Mouse (Mus musculus) ES-Bruce4 (cell line): ENCODE data around the gene Flad1. TPM values are rescaled to one million over a fixed set of nuclear protein-coding genes. Genes with fewer than 3 reads are reported as not detected.
A peak's percentile ranks its signal among the peaks of the same experiment; 100 is the strongest.
"Not testable (repeated sequence)": the region's sequence is repeated elsewhere in the genome, so short reads cannot be mapped to it uniquely, and the experiment has no call there.

ENCODE experiments used
- H3K27ac ChIP-seq: 2 replicates; pipeline ENCODE4 v1.5.1; 2012; ENCODE audit warnings: low read length, inconsistent platforms; ENCODE audit not compliant: insufficient read depth
- H3K27me3 ChIP-seq: 2 replicates; pipeline ENCODE4 v1.6.1; 2012; ENCODE audit warnings: mild to moderate bottlenecking, low read length, inconsistent platforms; ENCODE audit not compliant: control insufficient read depth, poor library complexity, insufficient read depth, severe bottlenecking
- H3K36me3 ChIP-seq: 2 replicates; pipeline ENCODE4 v1.6.1; 2012; ENCODE audit warnings: inconsistent platforms, mild to moderate bottlenecking, low read length, moderate library complexity; ENCODE audit not compliant: control insufficient read depth, poor library complexity, insufficient read depth, severe bottlenecking
- H3K4me1 ChIP-seq: one replicate; pipeline ENCODE4 v1.8.1; 2011; ENCODE audit warnings: low read length; ENCODE audit not compliant: control insufficient read depth, insufficient read depth
- H3K4me3 ChIP-seq: 2 replicates; pipeline ENCODE4 v1.5.1; 2011; ENCODE audit warnings: low read depth, mild to moderate bottlenecking, low read length
- H3K9ac ChIP-seq: 2 replicates; pipeline ENCODE4 v1.6.1; 2012; ENCODE audit warnings: low read depth, mild to moderate bottlenecking, inconsistent platforms; ENCODE audit not compliant: poor library complexity, severe bottlenecking
- H3K9me3 ChIP-seq: replicated peaks from 2 replicates; pipeline ENCODE4 v1.6.1; 2012; ENCODE audit warnings: mild to moderate bottlenecking, low read length, inconsistent platforms; ENCODE audit not compliant: control insufficient read depth, poor library complexity, insufficient read depth, severe bottlenecking
- CTCF ChIP-seq: IDR thresholded peaks from one replicate; pipeline ENCODE4 v1.8.1; 2011; ENCODE audit warnings: low read depth, low read length
- EP300 ChIP-seq: IDR thresholded peaks from 2 replicates; pipeline ENCODE4 v1.6.1; 2011; ENCODE audit warnings: low read depth, low read length; ENCODE audit not compliant: insufficient read depth
- POLR2A ChIP-seq: IDR thresholded peaks from one replicate; pipeline ENCODE4 v1.8.1; 2011; ENCODE audit warnings: low read length; ENCODE audit not compliant: insufficient read depth
- polyA plus RNA-seq: library from polyadenylated mRNA; stranded (reverse); fragments of >200 nt; gene quantifications from 2 replicates; pipeline ENCODE4 v1.2.4, GENCODE M21; 2011; ENCODE audit warnings: low read depth; ENCODE audit not compliant: missing spikeins, insufficient read depth, insufficient read length

Gene Flad1
- polyA plus RNA-seq, 1 experiment, result 25.1 TPM

GRCm38 (mm10) chr3:89430171-89431159 is 18.8 kb upstream of the Flad1 start, which contains the start of gene Pygo2:
Gene Pygo2, plus strand, starts transcription at chr3:89430214.
- peak within 1 kb of the TSS; percentile 80 for H3K9ac ChIP-seq
- H3K36me3 ChIP-seq, result peaks cover 22% of the 10 kb centered on the region
- no peaks in the 10 kb centered on the region for H3K4me1 ChIP-seq
- TF ChIP-seq POLR2A (peak; percentile 72), EP300 (0 out of 2 replicates have a peak, but pooled peaks have one; percentile 21), CTCF (no peak)
- H3K27ac ChIP-seq, result peak within 1 kb of the TSS; percentile 10; the same call in 1 of the 2 replicates
- no peaks in the 10 kb centered on the region for H3K27me3 ChIP-seq
- H3K9me3 ChIP-seq, result no peaks in the 10 kb centered on the region
- peak within 1 kb of the TSS; percentile 78 for H3K4me3 ChIP-seq

GRCm38 (mm10) chr3:89429021-89429420 is 17.4 kb upstream of the Flad1 start:
- H3K4me3 ChIP-seq, H3K4me1 ChIP-seq, H3K27me3 ChIP-seq, H3K9ac ChIP-seq, H3K27ac ChIP-seq, H3K9me3 ChIP-seq: not testable (repeated sequence)
- peaks cover 24% of the 10 kb centered on the region for H3K36me3 ChIP-seq

- peaks cover 16% of the 10 kb centered on the region for H3K36me3 ChIP-seq
- no peak overlapping the region for H3K9ac ChIP-seq
- no peak overlapping the region for H3K27ac ChIP-seq
- TF ChIP-seq CTCF (no peak), POLR2A (no peak), EP300 (no peak)
- no peak overlapping the region for H3K4me3 ChIP-seq
- H3K4me1 ChIP-seq, result peaks cover 13% of the 10 kb centered on the region
- H3K9me3 ChIP-seq, result no peaks in the 10 kb centered on the region
- H3K27me3 ChIP-seq, result no peaks in the 10 kb centered on the region
Measured at GRCm38 (mm10) chr3:89425876-89426275, 14.2 kb upstream of the Flad1 start.

- Histone ChIP-seq H3K27ac (peak overlapping the region; percentile 12; the same call in 1 of the 2 replicates), H3K27me3 (no peaks in the 10 kb centered on the region), H3K9me3 (no peaks in the 10 kb centered on the region), H3K4me3 (no peak overlapping the region), H3K4me1 (peaks cover 13% of the 10 kb centered on the region), H3K9ac (no peak overlapping the region), H3K36me3 (peaks cover 16% of the 10 kb centered on the region)
- TF ChIP-seq CTCF (no peak), POLR2A (no peak), EP300 (no peak)
Measured at GRCm38 (mm10) chr3:89425141-89425525, 13.5 kb upstream of the Flad1 start.

- no peak overlapping the region for H3K4me3 ChIP-seq
- H3K27ac ChIP-seq, result peak overlapping the region; percentile 40
Measured at GRCm38 (mm10) chr3:89424416-89425140, 12.9 kb upstream of the Flad1 start.

More at GRCm38 (mm10) chr3:89424416-89425140, 12.9 kb upstream of the Flad1 start:
- no peaks in the 10 kb centered on the region for H3K9me3 ChIP-seq
- TF ChIP-seq EP300 (no peak), CTCF (no peak)
- H3K4me1 ChIP-seq, result peaks cover 13% of the 10 kb centered on the region
- peaks cover 16% of the 10 kb centered on the region for H3K36me3 ChIP-seq
- H3K9ac ChIP-seq, result no peak overlapping the region
- H3K27me3 ChIP-seq, result no peaks in the 10 kb centered on the region
